Mouse (Mus musculus) midbrain, postnatal 0 days (tissue): ENCODE measurements around the gene Rnf157. TPM values are rescaled to one million over a fixed set of nuclear protein-coding genes. Genes with fewer than 3 reads are reported as not detected.

ENCODE experiments used
- ATAC-seq: fragments of 200-750 bp; cut with Nextera tagmentation; 2 replicates; pipeline ENCODE4 v1.8.0; 2017; ENCODE audit warnings: moderate number of reproducible peaks, mild to moderate bottlenecking, moderate TSS enrichment, moderate library complexity; ENCODE audit not compliant: low FRiP score
- DNase-seq: peaks from one replicate; pipeline ENCODE4 v3.0.0-alpha.2; 2015; ENCODE audit warnings: low spot score
- H3K27ac ChIP-seq: fragments of 300-500 bp; sonication (generic); 2 replicates; pipeline ENCODE4 v1.5.1; 2014; ENCODE audit warnings: low read depth, mild to moderate bottlenecking, low read length, mixed read lengths
- H3K27me3 ChIP-seq: fragments of 300-500 bp; sonication (generic); 2 replicates; pipeline ENCODE4 v1.6.1; 2014; ENCODE audit warnings: low read length, control low read depth, mixed read lengths; ENCODE audit not compliant: insufficient read depth
- H3K36me3 ChIP-seq: fragments of 300-500 bp; sonication (generic); 2 replicates; pipeline ENCODE4 v1.6.1; 2014; ENCODE audit warnings: low read length, control low read depth, mixed read lengths; ENCODE audit not compliant: insufficient read depth
- H3K4me1 ChIP-seq: fragments of 300-500 bp; sonication (generic); 2 replicates; pipeline ENCODE4 v1.6.1; 2014; ENCODE audit warnings: mild to moderate bottlenecking, control low read depth, antibody characterized with exemption, low read length, mixed read lengths; ENCODE audit not compliant: insufficient read depth
- H3K4me2 ChIP-seq: fragments of 300-500 bp; sonication (generic); 2 replicates; pipeline ENCODE4 v1.6.1; 2014; ENCODE audit warnings: low read depth, mild to moderate bottlenecking, low read length, mixed read lengths; ENCODE audit not compliant: poor library complexity, severe bottlenecking
- H3K4me3 ChIP-seq: fragments of 300-500 bp; sonication (generic); 2 replicates; pipeline ENCODE4 v1.5.1; 2014; ENCODE audit warnings: low read depth, mild to moderate bottlenecking, low read length, moderate library complexity
- H3K9ac ChIP-seq: fragments of 300-500 bp; sonication (generic); replicated peaks from 2 replicates; pipeline ENCODE4 v1.6.1; 2014; ENCODE audit warnings: mild to moderate bottlenecking, low read length, moderate library complexity, mixed read lengths; ENCODE audit not compliant: poor library complexity, severe bottlenecking
- H3K9me3 ChIP-seq: fragments of 300-500 bp; sonication (generic); 2 replicates; pipeline ENCODE4 v1.6.1; 2016; ENCODE audit warnings: low read length, control low read depth
- CTCF ChIP-seq: IDR thresholded peaks from 2 replicates; pipeline ENCODE4 v1.5.1; 2016; ENCODE audit warnings: antibody characterized with exemption, mild to moderate bottlenecking
- WGBS: fragments of 180-500 bp; shearing (Covaris S2); extraction: QIAGEN DNeasy Blood & Tissue Kit; methylation state at CpG from one replicate; pipeline ENCODE4 v1.1.7; 2014; 5-methylcytosine and 5-hydroxymethylcytosine counted together
- polyA plus RNA-seq: library from polyadenylated mRNA; unstranded; fragments of >200 nt; fragmentation: Nextera tagmentation; extraction: Ambion mirVana; gene quantifications from 2 replicates; pipeline ENCODE4 v1.2.1, GENCODE M21; 2015
- total RNA-seq: library from RNA; depleted of rRNA; stranded (reverse); fragments of >200 nt; gene quantifications from 2 replicates; pipeline ENCODE4 v1.2.3, GENCODE M21; 2014

Rnf157 gene
- total and polyA plus RNA-seq, 2 experiments from 2014 or later, result 57.0 to 138 TPM

GRCm38 (mm10) chr11:116424621-116425407 is 12.0 kb upstream of the Rnf157 start:
- Histone ChIP-seq H3K27ac (no peak overlapping the region), H3K4me3 (no peak overlapping the region), H3K36me3 (no peaks in the 10 kb centered on the region), H3K9me3 (no peaks in the 10 kb centered on the region), H3K4me2 (no peak overlapping the region), H3K9ac (no peak overlapping the region), H3K27me3 (no peaks in the 10 kb centered on the region), H3K4me1 (no peaks in the 10 kb centered on the region)
- TF ChIP-seq CTCF, result no peak
- no peak for ATAC-seq
- WGBS, result 56% methylated on average over 8 of the region's 8 CpGs
- DNase-seq, result no peak

GRCm38 (mm10) chr11:116423782-116424620 is 11.2 kb upstream of the Rnf157 start:
- Histone ChIP-seq H3K27me3 (no peaks in the 10 kb centered on the region), H3K27ac (no peak overlapping the region), H3K4me3 (no peak overlapping the region), H3K9me3 (no peaks in the 10 kb centered on the region), H3K4me2 (no peak overlapping the region), H3K9ac (no peak overlapping the region), H3K4me1 (no peaks in the 10 kb centered on the region), H3K36me3 (no peaks in the 10 kb centered on the region)
- no peak for TF ChIP-seq CTCF
- DNase-seq (no peak), ATAC-seq (no peak)
- 86% methylated on average over 10 of the region's 10 CpGs for WGBS

DNA sequence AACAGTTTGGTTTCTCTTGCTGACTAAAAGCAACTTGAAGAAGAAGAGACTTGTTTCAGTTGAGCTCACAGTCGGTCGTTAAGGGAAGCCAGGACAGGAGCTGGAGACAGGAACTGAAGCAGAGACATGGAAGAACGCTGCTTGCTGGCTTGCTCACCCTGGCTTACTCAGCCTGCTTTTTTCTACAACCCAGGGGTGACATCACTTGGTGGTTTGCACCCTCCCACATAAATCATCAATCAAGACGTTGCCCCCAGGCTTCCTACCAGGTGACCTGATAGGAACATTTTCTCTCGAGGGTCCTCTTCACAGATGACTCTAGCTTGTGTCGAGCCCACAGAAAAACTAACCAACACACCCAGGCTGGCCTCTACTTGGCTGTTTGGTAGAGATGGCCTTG is 10.4 kb upstream of the Rnf157 start:
- Histone ChIP-seq H3K4me2 (no peak overlapping the region), H3K4me3 (no peak overlapping the region), H3K4me1 (no peaks in the 10 kb centered on the region), H3K9ac (no peak overlapping the region), H3K36me3 (no peaks in the 10 kb centered on the region), H3K9me3 (no peaks in the 10 kb centered on the region), H3K27me3 (no peaks in the 10 kb centered on the region), H3K27ac (no peak overlapping the region)
- ATAC-seq (no peak), DNase-seq (no peak)
- WGBS, result 90% methylated on average over 6 of the region's 6 CpGs
- no peak for TF ChIP-seq CTCF

- H3K4me1 ChIP-seq, result no peaks in the 10 kb centered on the region
- DNase-seq, result no peak
- no peaks in the 10 kb centered on the region for H3K27me3 ChIP-seq
- H3K4me3 ChIP-seq, result no peak overlapping the region
- no peaks in the 10 kb centered on the region for H3K9me3 ChIP-seq
- H3K9ac ChIP-seq, result no peak overlapping the region
- no peak overlapping the region for H3K27ac ChIP-seq
- TF ChIP-seq CTCF, result no peak
- ATAC-seq, result no peak
- WGBS, result 83% methylated on average over 2 of the region's 2 CpGs
- no peaks in the 10 kb centered on the region for H3K36me3 ChIP-seq
- H3K4me2 ChIP-seq, result no peak overlapping the region
Observed at GRCm38 (mm10) chr11:116422562-116422961, 9.7 kb upstream of the Rnf157 start.

DNA sequence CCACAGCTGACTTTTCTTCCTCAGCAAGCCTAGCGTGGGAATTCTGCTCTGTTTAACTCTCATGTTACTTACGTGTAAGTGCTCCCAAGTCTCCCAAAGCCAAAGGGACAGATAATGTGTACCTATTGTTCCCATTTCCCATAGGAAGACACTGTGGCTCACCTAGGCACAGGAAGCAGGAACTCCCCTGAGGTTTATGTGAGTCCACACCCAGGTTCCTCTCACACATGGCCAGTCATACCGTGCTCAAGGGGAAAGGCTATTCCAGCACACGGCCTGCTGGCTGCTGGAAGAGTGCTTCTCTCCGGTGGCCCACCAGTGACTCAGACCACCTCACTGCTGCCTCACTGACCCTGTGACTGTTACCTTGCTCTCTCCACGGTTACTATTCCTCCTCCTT is 8.3 kb upstream of the Rnf157 start:
- Histone ChIP-seq H3K4me3 (no peak overlapping the region), H3K9ac (no peak overlapping the region), H3K36me3 (no peaks in the 10 kb centered on the region), H3K9me3 (no peaks in the 10 kb centered on the region), H3K27ac (no peak overlapping the region), H3K4me1 (no peaks in the 10 kb centered on the region), H3K4me2 (no peak overlapping the region), H3K27me3 (no peaks in the 10 kb centered on the region)
- ATAC-seq (no peak), DNase-seq (no peak)
- no peak for TF ChIP-seq CTCF
- WGBS, result 67% methylated on average over 6 of the region's 6 CpGs
